Mouse (Mus musculus): Measurements from ENCODE around the gene Ero1l. TPM values are rescaled to one million over a fixed set of nuclear protein-coding genes. Genes with fewer than 3 reads are reported as not detected.

The Ero1l gene
- total and polyA plus RNA-seq, 3 experiments = 11.8 to 672 (median 551) TPM

DNA sequence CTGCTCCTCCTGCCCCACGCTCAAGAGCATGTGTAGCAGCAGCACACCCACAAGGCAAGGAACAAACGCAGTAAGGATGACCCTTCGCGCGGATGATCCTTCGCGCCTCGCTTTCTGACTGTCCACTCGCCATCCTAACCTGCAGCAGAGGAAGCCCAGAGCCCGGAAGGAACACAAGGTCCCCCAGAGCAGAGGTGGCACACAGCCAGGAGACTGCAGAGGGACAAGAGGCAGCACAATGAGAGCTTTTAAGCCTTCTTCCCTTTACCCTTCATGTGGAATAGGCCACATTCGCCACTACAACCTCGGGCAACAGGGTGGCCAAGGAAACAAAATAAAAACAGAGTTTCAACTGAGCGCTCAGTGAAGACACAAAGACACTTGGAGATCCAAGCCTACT, 8.9 kb downstream of the Ero1l start:
- TF ChIP-seq TAL1 (conservative IDR thresholded peaks at IDR 0.05; ENCODE audit: low read depth, low read length) (no peak), POLR2AphosphoS5 (IDR thresholded peaks at IDR 0.05; ENCODE audit: insufficient replicate concordance, low read depth, low read length) (no peak), CTCF (IDR thresholded peaks at IDR 0.05; ENCODE audit: low read depth, low read length) (no peak), GATA1 (IDR thresholded peaks at IDR 0.05; ENCODE audit: borderline replicate concordance, low read length) (no peak), GATA2 (IDR thresholded peaks at IDR 0.05; ENCODE audit: borderline replicate concordance, low read depth, low read length) (no peak)
- Histone ChIP-seq H3K4me1 (ENCODE audit: insufficient read depth, low read depth, low read length) (peaks cover 63% of the 10 kb centered on the region), H3K36me3 (replicated peaks) (peaks cover 78% of the 10 kb centered on the region), H3K4me3 (ENCODE audit: low read depth, low read length) (peak overlapping the region; percentile 49; the same call in 1 of the 2 replicates), H3K27me3 (ENCODE audit: insufficient read depth, low read length) (no peaks in the 10 kb centered on the region), H3K9me3 (replicated peaks) (no peaks in the 10 kb centered on the region)
- DNase-seq (ENCODE audit: low spot score) (no peak), ATAC-seq (ENCODE audit: extremely low read depth, insufficient number of reproducible peaks, low FRiP score, poor library complexity, severe bottlenecking) (no peak)

DNA sequence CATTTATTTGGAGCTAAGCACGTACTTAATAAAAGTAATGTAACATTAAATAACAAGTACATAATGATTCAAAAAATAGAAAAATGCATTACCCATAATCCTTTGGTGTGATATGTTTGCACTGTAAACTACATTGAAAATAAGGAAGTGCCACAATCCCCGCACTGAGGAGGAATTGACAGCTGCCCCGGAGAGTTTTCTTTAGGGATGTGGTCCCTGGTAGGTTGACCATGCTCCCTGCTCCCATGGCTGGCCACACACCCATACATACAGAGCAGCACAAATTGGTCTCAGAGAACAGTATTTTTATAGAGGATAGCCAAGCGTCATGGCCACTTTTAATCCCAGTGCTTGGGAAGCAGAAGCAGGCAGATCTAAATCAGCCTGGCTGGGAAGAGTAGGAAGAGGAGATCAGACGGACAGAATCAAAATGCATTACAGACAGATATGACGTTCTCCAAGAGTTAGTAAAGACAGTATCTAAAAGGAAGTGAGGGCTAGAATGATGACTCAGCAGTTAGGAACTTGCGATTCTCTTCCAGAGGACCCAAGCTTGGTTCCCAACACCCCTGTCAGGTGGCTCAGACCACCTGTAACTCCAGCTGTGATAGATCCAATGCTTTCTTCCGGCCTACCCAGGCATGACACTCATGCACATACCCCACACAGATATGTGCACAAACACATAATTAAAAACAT, 10.8 kb downstream of the Ero1l start:
- ATAC-seq (ENCODE audit: extremely low read depth, insufficient number of reproducible peaks, low FRiP score, poor library complexity, severe bottlenecking) (peak; percentile 49; the same call in 1 of the 2 replicates), DNase-seq (ENCODE audit: low spot score) (no peak)
- no peaks in the 10 kb centered on the region for H3K27me3 ChIP-seq (ENCODE audit: insufficient read depth, low read length)
- peaks cover 45% of the 10 kb centered on the region for H3K4me1 ChIP-seq (ENCODE audit: insufficient read depth, low read depth, low read length)
- peaks cover 80% of the 10 kb centered on the region for H3K36me3 ChIP-seq (replicated peaks)
- H3K9me3 ChIP-seq (replicated peaks) = no peaks in the 10 kb centered on the region
- TF ChIP-seq GATA1 (IDR thresholded peaks at IDR 0.05; ENCODE audit: borderline replicate concordance, low read length) = no peak
- TF ChIP-seq TAL1 (conservative IDR thresholded peaks at IDR 0.05; ENCODE audit: low read depth, low read length) = no peak
- TF ChIP-seq GATA2 (IDR thresholded peaks at IDR 0.05; ENCODE audit: borderline replicate concordance, low read depth, low read length) = no peak
- no peak for TF ChIP-seq CTCF (IDR thresholded peaks at IDR 0.05; ENCODE audit: low read depth, low read length)
- TF ChIP-seq POLR2AphosphoS5 (IDR thresholded peaks at IDR 0.05; ENCODE audit: insufficient replicate concordance, low read depth, low read length) = no peak
- no peak overlapping the region; the same call in 1 of the 2 replicates for H3K4me3 ChIP-seq (ENCODE audit: low read depth, low read length)

DNA sequence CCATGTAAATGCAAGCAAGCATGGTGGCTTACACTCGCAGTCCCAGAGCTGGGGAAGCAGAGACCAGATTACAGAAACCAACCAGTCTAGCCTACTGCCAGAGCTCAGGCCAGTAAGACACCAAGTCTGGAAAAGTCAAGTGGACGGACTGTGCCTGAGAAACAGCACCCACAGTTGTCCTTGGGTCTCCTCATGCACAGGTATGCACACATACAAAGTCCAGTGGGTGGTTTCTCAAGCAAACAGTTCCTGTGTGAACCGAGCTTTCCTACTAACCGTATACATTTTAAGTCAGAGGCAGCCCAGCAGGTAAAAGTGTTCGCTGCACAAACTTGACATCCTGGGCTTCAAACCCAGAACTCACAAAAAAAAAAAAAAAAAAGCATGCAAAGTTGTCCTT, 12.7 kb downstream of the Ero1l start:
- ATAC-seq (ENCODE audit: extremely low read depth, insufficient number of reproducible peaks, low FRiP score, poor library complexity, severe bottlenecking) = no peak

GRCm38 (mm10) chr14:45304389-45304788, 14.2 kb downstream of the Ero1l start:
- peaks cover 89% of the 10 kb centered on the region for H3K36me3 ChIP-seq (replicated peaks)
- no peak overlapping the region for H3K4me3 ChIP-seq (ENCODE audit: low read depth, low read length)
- ATAC-seq (ENCODE audit: extremely low read depth, insufficient number of reproducible peaks, low FRiP score, poor library complexity, severe bottlenecking) (no peak), DNase-seq (ENCODE audit: low spot score) (no peak)
- H3K27me3 ChIP-seq (ENCODE audit: insufficient read depth, low read length) = no peaks in the 10 kb centered on the region
- H3K9me3 ChIP-seq (replicated peaks) = no peaks in the 10 kb centered on the region
- TF ChIP-seq TAL1 (conservative IDR thresholded peaks at IDR 0.05; ENCODE audit: low read depth, low read length) = no peak
- TF ChIP-seq POLR2AphosphoS5 (IDR thresholded peaks at IDR 0.05; ENCODE audit: insufficient replicate concordance, low read depth, low read length) = no peak
- TF ChIP-seq CTCF (IDR thresholded peaks at IDR 0.05; ENCODE audit: low read depth, low read length) = no peak
- TF ChIP-seq GATA1 (IDR thresholded peaks at IDR 0.05; ENCODE audit: borderline replicate concordance, low read length) = no peak
- TF ChIP-seq GATA2 (IDR thresholded peaks at IDR 0.05; ENCODE audit: borderline replicate concordance, low read depth, low read length) = no peak
- H3K4me1 ChIP-seq (ENCODE audit: insufficient read depth, low read depth, low read length) = peaks cover 27% of the 10 kb centered on the region

More for the DNA sequence above, 12.7 kb downstream of the Ero1l start:
- DNase-seq (ENCODE audit: low spot score) = no peak
- Histone ChIP-seq H3K4me1 (ENCODE audit: insufficient read depth, low read depth, low read length) (peaks cover 36% of the 10 kb centered on the region), H3K9me3 (replicated peaks) (no peaks in the 10 kb centered on the region), H3K4me3 (ENCODE audit: low read depth, low read length) (no peak overlapping the region), H3K36me3 (replicated peaks) (peaks cover 87% of the 10 kb centered on the region), H3K27me3 (ENCODE audit: insufficient read depth, low read length) (no peaks in the 10 kb centered on the region)
- TF ChIP-seq CTCF (IDR thresholded peaks at IDR 0.05; ENCODE audit: low read depth, low read length) (no peak), GATA2 (IDR thresholded peaks at IDR 0.05; ENCODE audit: borderline replicate concordance, low read depth, low read length) (no peak), GATA1 (IDR thresholded peaks at IDR 0.05; ENCODE audit: borderline replicate concordance, low read length) (no peak), POLR2AphosphoS5 (IDR thresholded peaks at IDR 0.05; ENCODE audit: insufficient replicate concordance, low read depth, low read length) (no peak), TAL1 (conservative IDR thresholded peaks at IDR 0.05; ENCODE audit: low read depth, low read length) (no peak)

- TF ChIP-seq TAL1 (conservative IDR thresholded peaks at IDR 0.05; ENCODE audit: low read depth, low read length) (no peak), GATA2 (IDR thresholded peaks at IDR 0.05; ENCODE audit: borderline replicate concordance, low read depth, low read length) (no peak), GATA1 (IDR thresholded peaks at IDR 0.05; ENCODE audit: borderline replicate concordance, low read length) (no peak), CTCF (IDR thresholded peaks at IDR 0.05; ENCODE audit: low read depth, low read length) (no peak), POLR2AphosphoS5 (IDR thresholded peaks at IDR 0.05; ENCODE audit: insufficient replicate concordance, low read depth, low read length) (no peak)
- no peaks in the 10 kb centered on the region for H3K27me3 ChIP-seq (ENCODE audit: insufficient read depth, low read length)
- no peaks in the 10 kb centered on the region for H3K9me3 ChIP-seq (replicated peaks)
- no peak overlapping the region for H3K4me3 ChIP-seq (ENCODE audit: low read depth, low read length)
- H3K36me3 ChIP-seq (replicated peaks) = peaks cover 89% of the 10 kb centered on the region
- H3K4me1 ChIP-seq (ENCODE audit: insufficient read depth, low read depth, low read length) = peaks cover 23% of the 10 kb centered on the region
- no peak for DNase-seq (ENCODE audit: low spot score)
- no peak for ATAC-seq (ENCODE audit: extremely low read depth, insufficient number of reproducible peaks, low FRiP score, poor library complexity, severe bottlenecking)
Measured at GRCm38 (mm10) chr14:45303939-45304338, 14.6 kb downstream of the Ero1l start.

DNA sequence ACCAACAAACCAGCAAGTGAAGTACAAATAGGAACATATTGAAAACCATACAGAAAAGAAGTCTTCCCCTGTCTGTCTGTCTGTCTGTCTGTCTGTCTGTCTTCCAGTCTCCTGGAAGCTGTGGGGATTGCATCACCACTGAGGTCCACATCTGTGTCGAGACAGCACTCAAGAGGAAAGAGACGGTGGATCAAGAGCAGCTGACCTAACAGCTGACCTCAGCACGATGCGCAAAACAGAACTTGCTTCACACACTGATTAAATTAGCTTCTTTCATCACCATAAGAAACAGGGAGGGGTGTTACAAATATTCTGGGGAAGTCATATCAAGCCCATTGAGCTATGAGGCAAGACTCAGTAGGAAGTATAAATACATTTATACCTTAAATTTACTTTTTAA, 27.0 kb downstream of the Ero1l start:
- Histone ChIP-seq H3K9me3 (replicated peaks) (no peaks in the 10 kb centered on the region), H3K4me1 (ENCODE audit: insufficient read depth, low read depth, low read length) (no peaks in the 10 kb centered on the region), H3K27me3 (ENCODE audit: insufficient read depth, low read length) (no peaks in the 10 kb centered on the region), H3K36me3 (replicated peaks) (peaks cover 84% of the 10 kb centered on the region), H3K4me3 (ENCODE audit: low read depth, low read length) (no peak overlapping the region)
- DNase-seq (ENCODE audit: low spot score) (no peak), ATAC-seq (ENCODE audit: extremely low read depth, insufficient number of reproducible peaks, low FRiP score, poor library complexity, severe bottlenecking) (no peak)
- TF ChIP-seq GATA2 (IDR thresholded peaks at IDR 0.05; ENCODE audit: borderline replicate concordance, low read depth, low read length) = no peak
- no peak for TF ChIP-seq POLR2AphosphoS5 (IDR thresholded peaks at IDR 0.05; ENCODE audit: insufficient replicate concordance, low read depth, low read length)
- no peak for TF ChIP-seq GATA1 (IDR thresholded peaks at IDR 0.05; ENCODE audit: borderline replicate concordance, low read length)
- TF ChIP-seq TAL1 (conservative IDR thresholded peaks at IDR 0.05; ENCODE audit: low read depth, low read length) = no peak
- TF ChIP-seq CTCF (IDR thresholded peaks at IDR 0.05; ENCODE audit: low read depth, low read length) = no peak

All from G1E (cell line).